Mouse (Mus musculus) intestine, embryonic 16.5 days (tissue): ENCODE data around the gene Ntpcr. TPM values are rescaled to one million over a fixed set of nuclear protein-coding genes. Genes with fewer than 3 reads are reported as not detected.

ENCODE experiments used
- ATAC-seq: fragments of 200-750 bp; cut with Nextera tagmentation; 2 replicates; pipeline ENCODE4 v1.8.0; 2017; ENCODE audit warnings: moderate TSS enrichment, moderate library complexity
- H3K27ac ChIP-seq: fragments of 300-500 bp; sonication (generic); 2 replicates; pipeline ENCODE4 v1.5.1; 2014; ENCODE audit warnings: mild to moderate bottlenecking, low read length
- H3K27me3 ChIP-seq: fragments of 300-500 bp; sonication (generic); replicated peaks from 2 replicates; pipeline ENCODE4 v1.6.1; 2014; ENCODE audit warnings: low read length, control low read depth, mixed read lengths; ENCODE audit not compliant: control insufficient read depth, insufficient read depth
- H3K36me3 ChIP-seq: fragments of 300-500 bp; sonication (generic); 2 replicates; pipeline ENCODE4 v1.6.1; 2014; ENCODE audit warnings: low read length, control low read depth; ENCODE audit not compliant: control insufficient read depth, insufficient read depth
- H3K4me1 ChIP-seq: fragments of 300-500 bp; sonication (generic); 2 replicates; pipeline ENCODE4 v1.6.1; 2014; ENCODE audit warnings: low read length, control low read depth, mixed read lengths; ENCODE audit not compliant: control insufficient read depth, insufficient read depth
- H3K4me2 ChIP-seq: fragments of 300-500 bp; sonication (generic); 2 replicates; pipeline ENCODE4 v1.6.1; 2014; ENCODE audit warnings: low read depth, low read length, control low read depth
- H3K4me3 ChIP-seq: fragments of 300-500 bp; sonication (generic); 2 replicates; pipeline ENCODE4 v1.5.1; 2014; ENCODE audit warnings: mild to moderate bottlenecking, low read length
- H3K9ac ChIP-seq: fragments of 300-500 bp; sonication (generic); 2 replicates; pipeline ENCODE4 v1.6.1; 2014; ENCODE audit warnings: low read depth, low read length
- H3K9me3 ChIP-seq: fragments of 300-500 bp; sonication (generic); 2 replicates; pipeline ENCODE4 v1.6.1; 2016; ENCODE audit warnings: low read length, control low read depth; ENCODE audit not compliant: control insufficient read depth
- whole genome bisulfite sequencing: fragments of 180-500 bp; shearing (Covaris S2); extraction: QIAGEN DNeasy Blood & Tissue Kit; methylation state at CpG from one replicate; pipeline ENCODE4 v1.1.7; 2014; 5-methylcytosine and 5-hydroxymethylcytosine counted together
- polyA plus RNA-seq: library from polyadenylated mRNA; unstranded; fragments of >200 nt; fragmentation: Nextera tagmentation; extraction: Ambion mirVana; gene quantifications from 2 replicates; pipeline ENCODE4 v1.2.1, GENCODE M21; 2015

Ntpcr gene
- polyA plus RNA-seq, 1 experiment from 2014 or later: 30.8 TPM

DNA sequence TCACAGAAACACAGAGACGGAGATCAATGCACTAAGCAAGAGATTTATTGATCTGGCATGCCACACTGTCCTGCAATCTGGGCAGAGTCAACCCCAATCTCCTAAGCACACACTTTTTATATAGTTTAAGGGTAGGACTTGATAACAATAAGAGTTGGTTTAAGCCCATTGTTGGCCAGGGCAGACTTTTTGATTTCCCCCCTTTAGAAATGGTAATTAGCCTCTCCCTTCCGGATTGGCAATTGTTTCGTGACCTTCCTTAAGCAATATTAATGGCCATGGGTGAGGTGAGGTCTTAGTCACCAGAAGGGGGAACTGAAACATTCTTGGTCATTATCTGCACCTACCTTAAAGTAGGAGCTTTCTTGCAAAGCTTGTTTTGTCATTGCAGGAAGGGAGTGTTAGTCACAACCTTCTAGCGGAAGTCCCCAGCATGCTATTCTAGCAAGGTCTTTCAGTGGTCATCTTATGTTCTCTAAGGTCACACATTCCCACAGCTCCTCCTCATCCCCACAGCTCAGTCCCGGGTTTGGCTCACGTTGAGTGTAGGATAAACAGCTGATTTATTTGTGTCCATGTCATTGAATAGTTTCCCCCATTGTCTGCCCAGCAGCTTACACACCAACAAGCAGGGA is 30.3 kb upstream of the Ntpcr start:
- H3K36me3 ChIP-seq: no peaks in the 10 kb centered on the region
- WGBS: 69% methylated on average over 6 of the region's 6 CpGs
- no peak overlapping the region for H3K9ac ChIP-seq
- no peaks in the 10 kb centered on the region for H3K27me3 ChIP-seq
- H3K4me3 ChIP-seq: no peak overlapping the region
- 0 out of 2 replicates have a peak, but pooled peaks cover 7% of the 10 kb centered on the region for H3K9me3 ChIP-seq
- H3K27ac ChIP-seq: no peak overlapping the region
- ATAC-seq: no peak
- H3K4me2 ChIP-seq: no peak overlapping the region
- no peaks in the 10 kb centered on the region for H3K4me1 ChIP-seq

DNA sequence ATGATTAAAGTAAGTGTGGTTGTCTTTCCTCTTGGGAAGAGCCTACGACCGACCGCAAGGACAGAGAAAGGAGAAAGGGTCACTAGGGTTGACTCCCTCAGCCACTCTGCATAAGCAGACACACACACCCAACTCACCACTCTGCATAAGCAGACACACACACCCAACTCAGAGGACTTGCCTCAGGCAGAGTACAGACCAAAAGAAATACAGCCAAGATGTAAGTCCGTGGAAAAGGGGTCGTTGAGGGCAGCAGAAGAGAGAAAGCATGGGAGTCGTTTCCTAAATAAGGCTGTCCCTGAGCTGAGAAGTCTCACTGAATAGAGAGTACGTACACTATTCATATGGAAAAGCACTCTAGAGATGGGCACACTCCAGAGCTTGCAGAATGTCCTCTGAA is 29.4 kb upstream of the Ntpcr start:
- no peak overlapping the region for H3K27ac ChIP-seq
- H3K4me3 ChIP-seq: no peak overlapping the region
- no peak overlapping the region for H3K4me2 ChIP-seq
- no peaks in the 10 kb centered on the region for H3K36me3 ChIP-seq
- H3K27me3 ChIP-seq: no peaks in the 10 kb centered on the region
- 0 out of 2 replicates have a peak, but pooled peaks cover 7% of the 10 kb centered on the region for H3K9me3 ChIP-seq
- no peak for ATAC-seq
- WGBS: 76% methylated on average over 7 of the region's 7 CpGs
- no peak overlapping the region for H3K9ac ChIP-seq
- no peaks in the 10 kb centered on the region for H3K4me1 ChIP-seq

DNA sequence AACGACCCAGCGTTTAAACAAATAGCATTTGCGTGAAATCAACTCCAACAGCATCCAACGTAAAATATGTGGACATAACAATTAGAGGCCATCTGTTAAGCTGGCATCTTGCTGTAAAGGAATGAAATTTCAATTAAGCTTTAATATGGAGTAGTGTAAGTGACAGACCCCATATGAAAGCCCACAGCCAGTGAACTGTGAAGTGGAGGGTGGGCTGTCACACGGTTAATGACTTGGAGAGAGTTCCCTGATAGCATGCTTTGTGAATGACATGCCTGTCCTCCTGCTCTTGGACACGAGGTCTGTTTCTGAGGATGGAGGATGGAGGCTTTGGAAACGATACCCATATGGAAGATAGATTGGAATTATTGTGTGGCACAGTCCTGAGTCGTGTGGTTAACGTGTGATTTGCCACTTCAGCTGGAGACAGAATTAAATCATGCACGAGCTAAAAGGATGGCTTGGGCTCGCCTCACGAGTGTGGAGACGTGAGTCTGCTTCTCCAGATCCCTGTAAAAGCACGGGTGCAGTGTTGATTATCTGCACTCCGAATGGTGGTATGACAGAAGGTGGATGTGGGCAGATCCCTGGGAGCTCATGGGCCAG is 26.8 kb upstream of the Ntpcr start:
- Histone ChIP-seq H3K4me2 (no peak overlapping the region), H3K4me1 (no peaks in the 10 kb centered on the region), H3K9me3 (0 out of 2 replicates have a peak, but pooled peaks cover 7% of the 10 kb centered on the region), H3K27me3 (no peaks in the 10 kb centered on the region), H3K4me3 (no peak overlapping the region), H3K36me3 (no peaks in the 10 kb centered on the region), H3K27ac (no peak overlapping the region), H3K9ac (no peak overlapping the region)
- ATAC-seq: no peak
- 78% methylated on average over 15 of the region's 15 CpGs for WGBS

DNA sequence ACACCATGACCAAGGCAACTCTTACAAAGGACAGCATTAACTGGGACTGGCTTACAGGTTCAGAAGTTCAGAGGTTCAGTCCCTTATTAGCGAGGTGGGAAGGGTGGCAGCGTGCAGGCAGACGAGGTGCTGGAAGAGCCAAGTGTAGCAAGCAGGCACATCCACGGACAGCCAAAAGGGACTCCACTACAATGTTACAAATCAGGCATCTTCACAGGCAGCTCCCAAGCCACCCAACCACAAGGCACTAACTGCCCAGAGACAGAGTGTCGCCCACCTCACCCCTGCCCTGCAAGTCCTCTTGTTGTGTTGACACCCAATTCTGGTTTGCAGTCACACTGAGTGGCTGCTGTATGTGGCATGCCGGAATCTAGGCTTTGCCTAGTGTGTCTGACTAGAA is 25.3 kb upstream of the Ntpcr start:
- Histone ChIP-seq H3K4me1 (no peaks in the 10 kb centered on the region), H3K4me3 (no peak overlapping the region), H3K9ac (no peak overlapping the region), H3K9me3 (no peaks in the 10 kb centered on the region), H3K4me2 (no peak overlapping the region), H3K27ac (no peak overlapping the region), H3K27me3 (no peaks in the 10 kb centered on the region), H3K36me3 (no peaks in the 10 kb centered on the region)
- no peak for ATAC-seq
- WGBS: 87% methylated on average over 6 of the region's 6 CpGs

DNA sequence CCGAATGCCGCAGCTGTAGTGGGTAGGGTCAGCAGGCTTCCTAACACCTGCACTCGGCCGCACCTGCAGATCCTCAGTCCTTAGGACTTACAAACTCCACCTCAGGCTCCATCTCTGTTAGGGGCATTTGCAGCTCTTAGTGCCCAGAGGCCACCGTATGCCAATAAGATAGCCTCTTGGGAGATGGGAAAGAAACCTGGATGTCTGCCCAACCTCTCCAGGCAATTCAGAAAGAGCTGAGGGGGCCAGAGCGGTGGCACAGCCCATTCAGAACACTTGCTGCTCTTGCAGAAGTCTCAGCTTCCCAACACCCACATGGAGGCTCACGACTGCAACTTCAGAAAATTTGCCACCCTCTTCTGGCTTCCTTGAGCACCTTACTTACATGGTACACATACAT is 23.9 kb upstream of the Ntpcr start:
- WGBS: 86% methylated on average over 7 of the region's 7 CpGs
- no peak overlapping the region for H3K4me3 ChIP-seq
- no peak overlapping the region for H3K4me2 ChIP-seq
- no peaks in the 10 kb centered on the region for H3K27me3 ChIP-seq
- no peaks in the 10 kb centered on the region for H3K4me1 ChIP-seq
- no peaks in the 10 kb centered on the region for H3K9me3 ChIP-seq
- H3K36me3 ChIP-seq: no peaks in the 10 kb centered on the region
- ATAC-seq: no peak
- no peak overlapping the region for H3K9ac ChIP-seq
- no peak overlapping the region for H3K27ac ChIP-seq

DNA sequence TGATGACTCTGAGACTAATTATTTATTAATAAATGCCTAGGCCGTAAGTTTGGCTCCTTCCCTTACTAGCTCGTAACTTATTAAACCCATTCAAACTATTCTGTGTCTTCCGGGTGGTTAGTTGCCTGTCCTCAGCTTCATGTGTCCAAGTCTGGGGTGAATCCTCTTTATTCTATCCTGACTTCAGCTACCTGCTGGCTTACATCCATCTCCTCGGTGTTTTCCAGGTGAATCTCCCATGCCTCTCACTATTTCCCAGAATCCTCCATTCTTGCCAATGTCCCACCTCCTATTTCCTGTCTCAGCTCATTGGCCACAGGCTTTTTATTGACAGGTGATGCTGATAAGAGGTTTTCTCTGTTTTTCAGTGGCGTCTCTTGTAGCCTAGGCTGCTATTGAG is 20.6 kb upstream of the Ntpcr start:
- Histone ChIP-seq H3K4me1 (no peaks in the 10 kb centered on the region), H3K36me3 (no peaks in the 10 kb centered on the region), H3K27me3 (no peaks in the 10 kb centered on the region), H3K4me2 (no peak overlapping the region), H3K9me3 (no peaks in the 10 kb centered on the region), H3K4me3 (no peak overlapping the region), H3K27ac (no peak overlapping the region), H3K9ac (no peak overlapping the region)
- 83% methylated on average over 5 of the region's 5 CpGs for WGBS
- no peak for ATAC-seq

DNA sequence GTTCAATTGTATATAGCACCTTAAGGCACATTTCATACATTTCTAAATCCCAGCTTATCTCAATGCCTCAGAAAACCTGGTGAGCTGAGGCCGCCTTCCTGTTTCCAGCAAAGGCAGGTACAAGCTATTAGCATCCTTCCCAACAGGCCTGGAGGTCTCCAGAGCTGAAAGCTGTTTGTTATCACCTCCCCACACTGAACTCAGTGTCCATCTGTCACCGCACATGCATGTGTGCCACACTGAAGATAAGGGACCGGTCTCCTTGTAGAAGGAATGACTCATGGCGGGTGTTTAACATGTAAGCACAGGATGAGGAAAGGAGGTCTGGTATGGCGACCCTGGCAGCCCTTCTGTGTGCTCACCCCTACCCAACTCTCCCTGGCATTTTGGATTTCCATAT is 18.2 kb upstream of the Ntpcr start:
- H3K27ac ChIP-seq: no peak overlapping the region
- H3K27me3 ChIP-seq: no peaks in the 10 kb centered on the region
- no peaks in the 10 kb centered on the region for H3K36me3 ChIP-seq
- H3K4me3 ChIP-seq: no peak overlapping the region
- H3K9ac ChIP-seq: no peak overlapping the region
- ATAC-seq: no peak
- H3K4me1 ChIP-seq: 0 out of 2 replicates have a peak, but pooled peaks cover under 1% of the 10 kb centered on the region
- H3K4me2 ChIP-seq: no peak overlapping the region
- WGBS: 83% methylated on average over 5 of the region's 5 CpGs
- no peaks in the 10 kb centered on the region for H3K9me3 ChIP-seq

DNA sequence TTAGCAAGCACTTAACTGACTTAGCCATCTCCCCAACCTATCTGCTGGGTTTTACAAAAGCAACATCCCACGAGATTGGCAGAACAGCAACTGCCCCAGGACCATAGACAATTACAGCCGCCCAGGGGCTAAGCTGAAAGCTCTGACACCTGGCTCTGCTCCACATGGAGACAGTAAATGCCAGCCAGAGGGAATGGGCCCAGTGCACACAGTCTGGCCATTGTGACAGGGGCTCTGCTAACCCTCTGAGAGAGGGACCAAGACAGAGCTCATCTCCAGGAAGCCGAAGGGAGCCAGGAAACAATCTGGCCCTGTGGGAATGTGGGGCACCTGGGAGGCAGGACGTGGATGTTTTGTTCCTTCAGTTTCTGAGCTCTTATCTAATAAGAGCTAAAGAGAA is 13.6 kb upstream of the Ntpcr start:
- H3K4me1 ChIP-seq: 0 out of 2 replicates have a peak, but pooled peaks cover 4% of the 10 kb centered on the region
- no peak overlapping the region for H3K27ac ChIP-seq
- H3K9ac ChIP-seq: no peak overlapping the region
- ATAC-seq: no peak
- no peaks in the 10 kb centered on the region for H3K9me3 ChIP-seq
- H3K36me3 ChIP-seq: no peaks in the 10 kb centered on the region
- no peaks in the 10 kb centered on the region for H3K27me3 ChIP-seq
- H3K4me2 ChIP-seq: no peak overlapping the region
- no peak overlapping the region for H3K4me3 ChIP-seq
- WGBS: 28% methylated on average over 4 of the region's 4 CpGs

DNA sequence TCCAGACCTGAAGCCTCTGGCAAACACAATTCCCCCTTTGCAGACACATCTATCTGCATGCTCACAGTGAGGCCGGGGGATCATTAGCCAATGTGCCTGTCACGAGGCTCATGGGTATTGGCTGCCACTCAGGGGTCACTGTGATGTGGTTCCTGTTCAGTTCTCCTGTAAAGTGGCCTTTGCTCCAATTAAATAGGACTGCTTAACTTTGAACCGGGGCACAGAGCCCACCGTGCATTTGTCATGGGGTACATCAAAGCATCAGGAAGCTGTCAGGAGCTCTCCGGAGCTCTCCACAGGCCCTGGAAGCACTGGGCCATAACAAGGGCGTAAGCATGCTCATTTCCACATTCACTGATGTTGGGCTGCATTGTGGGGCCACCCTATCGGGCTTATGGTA is 13.2 kb upstream of the Ntpcr start:
- H3K36me3 ChIP-seq: no peaks in the 10 kb centered on the region
- WGBS: 30% methylated on average over 7 of the region's 7 CpGs
- H3K4me1 ChIP-seq: 0 out of 2 replicates have a peak, but pooled peaks cover 4% of the 10 kb centered on the region
- no peak overlapping the region for H3K27ac ChIP-seq
- no peaks in the 10 kb centered on the region for H3K9me3 ChIP-seq
- ATAC-seq: no peak
- H3K4me2 ChIP-seq: no peak overlapping the region
- no peak overlapping the region for H3K4me3 ChIP-seq
- no peaks in the 10 kb centered on the region for H3K27me3 ChIP-seq
- H3K9ac ChIP-seq: peak overlapping the region; percentile 35; the same call in 1 of the 2 replicates
